Mouse (Mus musculus) G1E (cell line): ENCODE measurements around the gene Atp11a. TPM values are rescaled to one million over a fixed set of nuclear protein-coding genes. Genes with fewer than 3 reads are reported as not detected.

Experiments used
- ATAC-seq: 2 replicates; pipeline ENCODE4 v1.8.0; 2016; ENCODE audit warnings: mild to moderate bottlenecking; ENCODE audit not compliant: insufficient number of reproducible peaks, poor library complexity, low FRiP score, severe bottlenecking; ENCODE audit errors: extremely low read depth
- DNase-seq: peaks from one replicate; pipeline ENCODE4 v3.0.0; 2012; ENCODE audit warnings: low spot score
- H3K27me3 ChIP-seq: 2 replicates; pipeline ENCODE4 v1.6.1; 2012; ENCODE audit warnings: mild to moderate bottlenecking, low read length, inconsistent platforms; ENCODE audit not compliant: insufficient read depth
- H3K36me3 ChIP-seq: replicated peaks from 2 replicates; pipeline ENCODE3; 2012; ENCODE audit warnings: mild to moderate bottlenecking, inconsistent platforms
- H3K4me1 ChIP-seq: 2 replicates; pipeline ENCODE4 v1.6.1; 2012; ENCODE audit warnings: low read depth, low read length, inconsistent platforms, mixed read lengths; ENCODE audit not compliant: insufficient read depth
- H3K4me3 ChIP-seq: 2 replicates; pipeline ENCODE4 v1.5.1; 2012; ENCODE audit warnings: low read depth, mild to moderate bottlenecking, inconsistent platforms, low read length, moderate library complexity, mixed read lengths
- H3K9me3 ChIP-seq: replicated peaks from 2 replicates; pipeline ENCODE4 v1.6.1; 2012; ENCODE audit warnings: inconsistent platforms
- CTCF ChIP-seq: IDR thresholded peaks from 2 replicates; pipeline ENCODE4 v1.5.1; 2012; ENCODE audit warnings: low read depth, low read length, inconsistent platforms, mixed read lengths
- GATA1 ChIP-seq: IDR thresholded peaks from 2 replicates; pipeline ENCODE4 v1.6.1; 2012; ENCODE audit warnings: borderline replicate concordance, low read length, inconsistent platforms, mixed read lengths
- GATA2 ChIP-seq: IDR thresholded peaks from 2 replicates; pipeline ENCODE4 v1.6.1; 2012; ENCODE audit warnings: low read depth, low read length, inconsistent platforms, borderline replicate concordance
- POLR2AphosphoS5 ChIP-seq: IDR thresholded peaks from 2 replicates; pipeline ENCODE4 v1.6.1; 2012; ENCODE audit warnings: low read depth, low read length, inconsistent platforms; ENCODE audit not compliant: insufficient replicate concordance
- TAL1 ChIP-seq: conservative IDR thresholded peaks from 2 replicates; pipeline ENCODE4 v1.6.1; 2012; ENCODE audit warnings: low read depth, low read length, inconsistent platforms, mixed read lengths
- polyA plus RNA-seq: library from polyadenylated mRNA; stranded (reverse); fragments of >175 nt; gene quantifications from 2 replicates; pipeline ENCODE4 v1.2.3, GENCODE M21; 2012
- total RNA-seq, 2 experiments: library from RNA; stranded (forward) in 1 of 2; stranded (reverse) in 1 of 2; fragments of 200-1000 nt in 1 of 2; fragments of >200 nt in 1 of 2; fragmentation: Nextera tagmentation in 1 of 2; gene quantifications; 2 replicates each; pipeline ENCODE4 v1.2.3; 2014 to 2017

The Atp11a gene
- total and polyA plus RNA-seq, 3 experiments = 0.27 TPM; not detected in 2

DNA sequence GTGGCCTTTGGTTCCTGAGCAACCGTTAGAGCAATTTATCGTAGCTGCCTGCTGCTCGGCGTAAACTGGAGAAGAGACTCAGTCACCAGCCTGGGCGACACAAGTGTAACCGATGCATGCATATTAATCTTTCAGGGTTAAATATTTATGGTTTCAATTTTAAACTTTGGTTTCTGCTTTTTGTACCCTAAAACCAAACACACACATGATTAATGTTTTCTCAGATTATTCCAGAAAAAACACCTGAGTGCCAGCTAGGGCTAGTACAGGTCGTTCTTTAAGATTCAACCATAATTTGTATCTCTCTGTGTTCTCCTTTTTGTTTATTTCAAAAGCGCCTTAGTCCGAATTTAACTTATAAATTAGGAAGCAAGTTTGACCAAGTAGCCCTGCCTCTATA is 17.7 kb upstream of the Atp11a start:
- H3K4me3 ChIP-seq = no peak overlapping the region
- TF ChIP-seq CTCF (no peak), POLR2AphosphoS5 (no peak), GATA2 (no peak), GATA1 (no peak), TAL1 (no peak)
- DNase-seq (no peak), ATAC-seq (no peak)
- no peaks in the 10 kb centered on the region for H3K36me3 ChIP-seq
- H3K9me3 ChIP-seq = no peaks in the 10 kb centered on the region
- H3K27me3 ChIP-seq = peaks cover 19% of the 10 kb centered on the region
- no peaks in the 10 kb centered on the region for H3K4me1 ChIP-seq

DNA sequence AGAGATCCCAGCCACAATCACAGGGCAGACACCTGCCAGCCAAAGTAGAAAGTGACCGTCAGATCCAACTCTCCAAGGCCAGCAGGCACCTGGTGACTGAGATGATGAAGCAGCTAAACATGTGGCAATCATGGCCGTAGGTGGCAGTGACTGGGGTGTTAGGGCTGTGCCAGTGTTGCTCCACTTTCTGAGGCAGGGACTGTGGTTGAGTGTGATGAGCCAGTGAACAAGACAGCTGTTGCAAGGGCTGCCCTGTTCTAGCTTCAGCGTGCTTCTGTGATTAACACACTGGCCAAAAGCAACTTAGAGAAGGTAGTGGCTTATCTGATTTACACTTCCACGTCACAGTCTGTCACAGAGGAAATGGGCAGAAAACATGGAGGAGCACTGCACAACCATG is 13.4 kb upstream of the Atp11a start:
- TF ChIP-seq GATA1 (no peak), TAL1 (no peak), GATA2 (no peak), CTCF (no peak), POLR2AphosphoS5 (no peak)
- DNase-seq = no peak
- no peak for ATAC-seq
- Histone ChIP-seq H3K36me3 (no peaks in the 10 kb centered on the region), H3K27me3 (peaks cover 16% of the 10 kb centered on the region), H3K4me3 (no peak overlapping the region), H3K4me1 (no peaks in the 10 kb centered on the region), H3K9me3 (no peaks in the 10 kb centered on the region)

DNA sequence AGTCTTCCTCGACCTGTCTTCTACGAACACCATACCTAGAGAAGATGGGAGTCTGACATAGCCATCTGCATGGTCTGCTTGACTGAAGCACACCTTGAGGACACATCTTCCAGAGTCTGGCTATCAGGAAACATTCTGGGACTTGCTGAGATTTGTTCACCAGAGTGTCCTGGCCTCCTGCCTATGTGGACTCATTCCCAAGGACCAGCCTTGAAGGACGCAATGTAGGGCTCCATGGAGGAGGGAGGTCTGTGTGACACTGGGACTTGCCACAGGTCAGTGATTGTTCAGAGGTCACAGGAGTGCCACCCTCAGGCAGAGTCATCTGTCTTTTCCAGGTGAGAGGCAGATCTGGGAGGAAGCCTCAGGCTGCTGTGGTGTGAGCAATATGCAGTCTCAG is 8.6 kb upstream of the Atp11a start:
- no peak overlapping the region for H3K4me3 ChIP-seq
- peaks cover 7% of the 10 kb centered on the region for H3K27me3 ChIP-seq
- DNase-seq (no peak), ATAC-seq (no peak)
- no peaks in the 10 kb centered on the region for H3K4me1 ChIP-seq
- TF ChIP-seq GATA2 = no peak
- no peak for TF ChIP-seq CTCF
- no peak for TF ChIP-seq TAL1
- no peak for TF ChIP-seq GATA1
- no peak for TF ChIP-seq POLR2AphosphoS5
- no peaks in the 10 kb centered on the region for H3K36me3 ChIP-seq
- no peaks in the 10 kb centered on the region for H3K9me3 ChIP-seq

DNA sequence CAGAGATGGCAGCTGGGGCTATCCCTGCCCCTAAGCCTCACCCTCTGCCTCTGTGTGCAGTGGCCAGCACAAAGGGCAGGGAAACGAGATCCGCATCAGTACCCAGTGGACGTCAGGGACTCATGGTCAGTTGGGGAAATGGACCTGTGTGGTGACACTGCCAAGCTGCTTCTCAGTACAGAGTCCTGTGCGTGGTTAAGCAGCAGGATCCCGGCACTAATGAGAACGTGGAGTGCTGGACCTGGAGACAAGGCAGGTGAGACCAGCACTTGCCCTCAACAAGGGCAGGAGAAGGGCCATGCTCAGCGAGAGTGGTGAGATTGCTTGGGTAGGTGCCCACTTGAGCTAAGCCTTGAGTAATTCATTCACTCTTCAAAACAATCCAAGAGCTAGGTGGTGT is 7.7 kb upstream of the Atp11a start:
- ATAC-seq (no peak), DNase-seq (no peak)
- Histone ChIP-seq H3K4me1 (no peaks in the 10 kb centered on the region), H3K27me3 (peaks cover 3% of the 10 kb centered on the region), H3K9me3 (no peaks in the 10 kb centered on the region), H3K4me3 (no peak overlapping the region), H3K36me3 (no peaks in the 10 kb centered on the region)
- no peak for TF ChIP-seq GATA1
- TF ChIP-seq POLR2AphosphoS5 = no peak
- TF ChIP-seq CTCF = no peak
- no peak for TF ChIP-seq GATA2
- no peak for TF ChIP-seq TAL1

DNA sequence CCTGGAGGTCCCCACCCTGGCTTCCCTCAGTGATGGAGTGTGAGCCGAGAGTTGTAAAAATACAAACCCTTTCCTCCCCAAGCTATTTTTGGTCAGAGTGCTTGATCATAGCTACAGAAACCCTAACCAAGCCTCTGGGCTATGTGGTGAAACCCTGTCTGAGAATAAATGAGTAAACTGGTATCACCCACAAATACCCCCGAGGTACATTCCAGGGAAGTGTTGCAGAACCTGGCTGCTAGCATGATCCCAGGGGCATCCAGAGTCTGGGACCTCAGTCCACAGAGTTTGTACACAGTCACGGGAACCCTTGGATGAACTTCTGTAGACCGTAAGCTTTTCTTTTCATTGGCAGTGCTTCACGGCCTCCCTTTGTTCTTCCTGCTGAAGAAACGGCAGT is 3.8 kb upstream of the Atp11a start:
- DNase-seq (no peak), ATAC-seq (no peak)
- Histone ChIP-seq H3K9me3 (no peaks in the 10 kb centered on the region), H3K36me3 (no peaks in the 10 kb centered on the region), H3K27me3 (peaks cover 4% of the 10 kb centered on the region), H3K4me1 (no peaks in the 10 kb centered on the region), H3K4me3 (no peak overlapping the region)
- no peak for TF ChIP-seq GATA2
- no peak for TF ChIP-seq CTCF
- TF ChIP-seq POLR2AphosphoS5 = no peak
- TF ChIP-seq TAL1 = no peak
- TF ChIP-seq GATA1 = no peak

DNA sequence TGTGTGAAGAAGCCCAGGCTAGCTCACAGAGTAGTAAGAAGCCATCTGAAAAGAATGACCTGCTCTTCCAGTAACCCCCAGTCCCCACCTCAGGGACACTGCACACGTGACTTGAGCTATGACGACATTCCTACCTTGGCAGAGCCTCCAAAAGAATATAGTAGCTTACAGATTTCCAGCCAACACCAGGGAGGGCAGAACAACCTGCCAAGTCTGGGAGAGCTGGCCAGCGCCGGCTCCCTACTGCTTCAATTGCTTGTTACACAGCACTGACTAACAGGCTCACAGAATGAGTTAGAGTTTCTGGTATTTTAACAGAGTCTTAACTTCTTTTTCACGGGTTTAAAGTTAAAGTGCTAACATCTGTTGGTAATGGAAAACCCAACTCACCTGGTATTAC is 2.7 kb upstream of the Atp11a start:
- Histone ChIP-seq H3K4me3 (no peak overlapping the region), H3K9me3 (no peaks in the 10 kb centered on the region), H3K36me3 (no peaks in the 10 kb centered on the region), H3K27me3 (peaks cover 4% of the 10 kb centered on the region), H3K4me1 (no peaks in the 10 kb centered on the region)
- ATAC-seq (no peak), DNase-seq (no peak)
- TF ChIP-seq GATA2 = no peak
- no peak for TF ChIP-seq CTCF
- no peak for TF ChIP-seq POLR2AphosphoS5
- no peak for TF ChIP-seq GATA1
- no peak for TF ChIP-seq TAL1
